Mouse (Mus musculus): ENCODE measurements around the gene Clcnka. TPM values are rescaled to one million over a fixed set of nuclear protein-coding genes. Genes with fewer than 3 reads are reported as not detected.

The Clcnka gene
- total RNA-seq, 2 experiments from 2014 or later: not detected

DNA sequence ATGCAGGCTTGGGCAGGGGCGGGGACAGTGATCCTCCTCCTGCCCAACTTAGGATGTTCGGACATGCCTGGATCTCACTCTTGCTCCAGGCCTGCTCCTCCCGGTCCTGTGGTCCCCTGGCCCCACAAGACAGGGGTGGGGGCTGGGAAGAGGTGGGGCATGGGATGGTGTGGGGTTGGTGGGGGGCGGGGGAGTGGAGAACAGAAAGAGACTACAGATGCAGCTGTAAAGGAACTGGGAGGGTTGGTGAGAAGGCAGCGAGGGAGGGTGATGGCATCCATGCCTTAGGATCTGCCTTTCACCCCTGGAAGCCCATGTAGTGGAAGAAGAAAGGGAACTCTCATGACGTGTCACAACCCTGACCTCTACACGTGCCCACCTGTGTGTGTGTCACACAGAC lies 57.0 kb downstream of the Clcnka start:
- no peak for ATAC-seq (replicated peaks; ENCODE audit: low FRiP score, poor library complexity, severe bottlenecking)

DNA sequence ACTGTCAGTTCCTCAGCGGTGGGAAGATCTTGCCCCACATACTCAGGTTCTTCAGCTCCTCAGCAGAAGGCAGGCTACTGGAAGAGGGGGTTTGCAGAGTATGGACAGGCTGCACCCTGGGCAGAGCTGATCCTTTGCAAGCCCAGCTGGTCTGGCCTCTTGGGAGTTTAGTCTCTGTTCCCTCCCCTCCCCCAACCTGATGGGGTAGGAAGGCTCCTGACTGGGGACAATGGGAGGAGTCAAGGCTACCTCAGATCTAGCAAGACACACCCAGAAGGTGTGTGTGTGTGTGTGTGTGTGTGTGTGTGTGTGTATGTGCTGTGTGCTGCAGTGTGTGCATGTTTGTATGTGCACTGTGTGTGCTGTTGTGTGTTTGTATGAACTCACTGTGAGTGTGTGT lies 59.7 kb downstream of the Clcnka start:
- no peak for ATAC-seq (replicated peaks; ENCODE audit: low FRiP score, poor library complexity, severe bottlenecking)

DNA sequence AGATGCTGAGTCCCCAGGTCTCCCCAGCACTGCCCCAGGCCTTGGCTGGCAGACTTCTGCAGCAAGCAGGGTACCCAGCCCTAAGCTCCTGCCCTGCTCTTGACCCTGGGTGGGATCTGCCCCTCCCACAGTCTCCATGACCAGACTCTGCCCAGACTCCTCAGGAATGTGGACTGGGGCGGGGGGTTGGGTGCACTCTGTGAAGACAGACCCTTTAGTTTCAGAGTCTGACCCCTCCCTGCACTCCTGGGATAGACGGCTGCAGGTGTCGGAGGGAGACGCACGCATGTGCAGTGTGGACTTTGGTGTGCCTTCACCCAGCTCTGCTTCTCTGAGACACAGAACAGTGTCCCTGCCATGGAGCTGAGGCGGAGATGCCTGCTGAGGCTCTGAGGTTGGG lies 60.5 kb downstream of the Clcnka start:
- ATAC-seq (replicated peaks; ENCODE audit: low FRiP score, poor library complexity, severe bottlenecking): no peak

DNA sequence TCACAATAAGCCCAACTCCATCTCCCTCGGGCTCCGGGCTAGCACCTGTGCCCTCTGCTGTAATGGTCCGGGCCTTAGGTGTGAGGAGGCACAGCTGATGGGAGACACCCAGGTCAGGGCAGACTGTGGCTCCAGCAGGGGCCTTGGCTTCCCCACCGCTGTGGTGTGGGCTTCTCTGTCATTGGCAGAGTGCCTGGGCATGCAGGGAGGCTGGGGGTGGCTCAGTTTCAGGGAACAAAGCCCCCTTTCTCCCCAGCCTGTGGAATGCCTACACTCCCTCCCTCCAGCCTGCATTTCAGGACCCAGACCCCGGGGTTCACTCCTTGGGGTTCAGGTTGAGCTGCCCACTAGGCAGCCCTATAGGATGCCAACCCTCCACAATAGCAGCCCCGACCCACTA lies 62.3 kb downstream of the Clcnka start:
- ATAC-seq (replicated peaks; ENCODE audit: low FRiP score, poor library complexity, severe bottlenecking): no peak

DNA sequence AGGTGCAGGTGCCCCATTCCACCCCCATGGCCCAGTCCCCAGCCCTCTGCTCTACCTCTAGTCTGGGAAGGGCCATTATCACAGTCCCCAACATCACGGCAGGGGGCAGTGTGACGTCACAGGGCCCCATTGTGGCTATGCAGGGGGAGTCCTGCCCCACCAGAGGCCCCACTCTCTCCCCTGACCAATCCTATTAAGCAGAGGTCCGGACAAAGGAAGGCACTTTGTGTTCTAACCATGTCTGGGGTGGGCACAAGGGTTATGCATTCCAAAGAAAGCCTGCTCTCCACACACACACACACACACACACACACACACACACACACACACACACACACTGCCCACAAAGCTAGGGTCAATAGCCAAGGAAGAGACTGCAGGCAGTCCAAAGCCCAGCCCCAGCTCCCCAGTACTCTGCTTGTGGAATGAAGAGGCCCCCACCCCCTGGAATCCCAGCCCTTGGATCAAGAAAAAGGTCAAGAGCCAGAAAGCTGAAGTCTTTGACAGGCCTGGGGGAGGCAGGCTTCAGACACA lies 63.2 kb downstream of the Clcnka start:
- ATAC-seq (replicated peaks; ENCODE audit: low FRiP score, poor library complexity, severe bottlenecking): no peak

DNA sequence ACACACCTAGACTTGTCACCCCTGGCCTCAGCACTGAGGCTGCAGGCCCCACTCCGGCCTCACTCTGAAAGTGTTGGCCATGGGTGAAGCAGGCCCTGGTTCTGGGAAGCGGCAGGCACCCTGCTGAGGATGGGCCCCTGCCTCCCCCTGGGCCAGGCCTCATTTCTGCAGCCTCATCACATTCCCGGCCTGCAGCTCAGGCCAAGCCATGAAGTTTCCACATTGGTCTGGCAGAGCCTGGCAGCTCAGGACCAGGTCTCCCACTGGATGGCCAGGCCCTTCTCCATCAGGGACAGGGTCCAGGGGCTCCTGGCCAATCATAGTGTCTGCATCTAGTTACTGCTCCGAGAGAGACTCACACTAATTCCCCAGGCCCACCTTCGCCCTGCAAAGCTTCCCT lies 63.8 kb downstream of the Clcnka start:
- ATAC-seq (replicated peaks; ENCODE audit: low FRiP score, poor library complexity, severe bottlenecking): no peak

Other genes starting within 250 kb of the Clcnka start
- gene Rsg1, start 184.8 kb downstream of the Clcnka start, total RNA-seq (2015; ENCODE audit: low replicate concordance): not detected in 2 replicates
- gene Rsg1, start 184.8 kb downstream of the Clcnka start, total RNA-seq (2017; ENCODE audit: low replicate concordance): 0.42 TPM in 1 of 2 replicates, not detected in the other
- gene Arhgef19, start 159.2 kb downstream of the Clcnka start, total RNA-seq (2015; ENCODE audit: low replicate concordance): not detected in 2 replicates
- gene Arhgef19, start 159.2 kb downstream of the Clcnka start, total RNA-seq (2017; ENCODE audit: low replicate concordance): not detected in 2 replicates
- gene Epha2, start 97.5 kb downstream of the Clcnka start, total RNA-seq (2015; ENCODE audit: low replicate concordance): not detected in 2 replicates
- 0.14 TPM in 1 of 2 replicates, not detected in the other for gene Epha2, start 97.5 kb downstream of the Clcnka start, total RNA-seq (2017; ENCODE audit: low replicate concordance)
- not detected in 2 replicates for gene Fam131c, start 30.5 kb downstream of the Clcnka start, total RNA-seq (2015; ENCODE audit: low replicate concordance)
- not detected in 2 replicates for gene Fam131c, start 30.5 kb downstream of the Clcnka start, total RNA-seq (2017; ENCODE audit: low replicate concordance)
- not detected in 2 replicates for gene Clcnkb, start 17.3 kb upstream of the Clcnka start, total RNA-seq (2015; ENCODE audit: low replicate concordance)
- gene Clcnkb, start 17.3 kb upstream of the Clcnka start, total RNA-seq (2017; ENCODE audit: low replicate concordance): not detected in 2 replicates
- gene Hspb7, start 22.1 kb upstream of the Clcnka start, total RNA-seq (2015; ENCODE audit: low replicate concordance): not detected in 2 replicates
- gene Hspb7, start 22.1 kb upstream of the Clcnka start, total RNA-seq (2017; ENCODE audit: low replicate concordance): not detected in 2 replicates
- not detected in 2 replicates for gene Srarp, start 37.4 kb upstream of the Clcnka start, total RNA-seq (2015; ENCODE audit: low replicate concordance)
- gene Srarp, start 37.4 kb upstream of the Clcnka start, total RNA-seq (2017; ENCODE audit: low replicate concordance): 0.70 TPM in 1 of 2 replicates, not detected in the other
- 6.3 TPM in 1 of 2 replicates, not detected in the other for gene Zbtb17, start 45.9 kb upstream of the Clcnka start, total RNA-seq (2015; ENCODE audit: low replicate concordance)
- 2.6 and 4.3 TPM in 2 replicates for gene Zbtb17, start 45.9 kb upstream of the Clcnka start, total RNA-seq (2017; ENCODE audit: low replicate concordance)
- gene Spen, start 139.9 kb upstream of the Clcnka start, total RNA-seq (2015; ENCODE audit: low replicate concordance): 38.0 and 60.7 TPM in 2 replicates
- gene Spen, start 139.9 kb upstream of the Clcnka start, total RNA-seq (2017; ENCODE audit: low replicate concordance): 35.6 and 63.0 TPM in 2 replicates
- 0.63 TPM in 1 of 2 replicates, not detected in the other for gene Fblim1, start 207.4 kb upstream of the Clcnka start, total RNA-seq (2015; ENCODE audit: low replicate concordance)
- gene Fblim1, start 207.4 kb upstream of the Clcnka start, total RNA-seq (2017; ENCODE audit: low replicate concordance): 0.56 and 1.1 TPM in 2 replicates
- not detected in 2 replicates for gene Tmem82, start 219.9 kb upstream of the Clcnka start, total RNA-seq (2015; ENCODE audit: low replicate concordance)
- gene Tmem82, start 219.9 kb upstream of the Clcnka start, total RNA-seq (2017; ENCODE audit: low replicate concordance): 0.34 TPM in 1 of 2 replicates, not detected in the other
- not detected in 2 replicates for gene Slc25a34, start 225.1 kb upstream of the Clcnka start, total RNA-seq (2015; ENCODE audit: low replicate concordance)
- gene Slc25a34, start 225.1 kb upstream of the Clcnka start, total RNA-seq (2017; ENCODE audit: low replicate concordance): not detected in 2 replicates

Measured in erythroblast, adult 5-6 weeks (primary cell).